Mouse (Mus musculus) heart, embryonic 10.5 days (tissue): ENCODE data around the gene Mdm4. TPM values are rescaled to one million over a fixed set of nuclear protein-coding genes. Genes with fewer than 3 reads are reported as not detected.
"Not testable (repeated sequence)": the region's sequence is repeated elsewhere in the genome, so short reads cannot be mapped to it uniquely, and the experiment has no call there.

Source experiments
- DNase-seq: peaks from one replicate; pipeline ENCODE4 v3.0.0-alpha.2; 2017; ENCODE audit warnings: low spot score
- H3K27ac ChIP-seq: fragments of 300-500 bp; sonication (generic); 2 replicates; pipeline ENCODE4 v1.5.1; 2016; ENCODE audit warnings: mild to moderate bottlenecking
- H3K27me3 ChIP-seq: fragments of 300-500 bp; sonication (generic); 2 replicates; pipeline ENCODE4 v1.6.1; 2016; ENCODE audit warnings: mild to moderate bottlenecking; ENCODE audit not compliant: poor library complexity, insufficient read depth, severe bottlenecking
- H3K36me3 ChIP-seq: fragments of 300-500 bp; sonication (generic); 2 replicates; pipeline ENCODE4 v1.6.1; 2016; ENCODE audit warnings: mild to moderate bottlenecking, moderate library complexity
- H3K4me1 ChIP-seq: fragments of 300-500 bp; sonication (generic); 2 replicates; pipeline ENCODE4 v1.6.1; 2016; ENCODE audit warnings: mild to moderate bottlenecking
- H3K4me3 ChIP-seq: fragments of 300-500 bp; sonication (generic); 2 replicates; pipeline ENCODE4 v1.5.1; 2016; ENCODE audit warnings: mild to moderate bottlenecking, moderate library complexity
- H3K9me3 ChIP-seq: fragments of 300-500 bp; sonication (generic); 2 replicates; pipeline ENCODE4 v1.6.1; 2016; ENCODE audit warnings: mild to moderate bottlenecking, moderate library complexity
- WGBS: fragments of 180-500 bp; shearing (Covaris S2); methylation state at CpG from one replicate; pipeline ENCODE4 v1.1.7; 2016; 5-methylcytosine and 5-hydroxymethylcytosine counted together
- polyA plus RNA-seq: library from polyadenylated mRNA; unstranded; fragments of >200 nt; fragmentation: Nextera tagmentation; extraction: Ambion mirVana; gene quantifications from 2 replicates; pipeline ENCODE4 v1.2.1, GENCODE M21; 2016

Mdm4 gene
- polyA plus RNA-seq, 1 experiment from 2014 or later: 32.8 TPM

DNA sequence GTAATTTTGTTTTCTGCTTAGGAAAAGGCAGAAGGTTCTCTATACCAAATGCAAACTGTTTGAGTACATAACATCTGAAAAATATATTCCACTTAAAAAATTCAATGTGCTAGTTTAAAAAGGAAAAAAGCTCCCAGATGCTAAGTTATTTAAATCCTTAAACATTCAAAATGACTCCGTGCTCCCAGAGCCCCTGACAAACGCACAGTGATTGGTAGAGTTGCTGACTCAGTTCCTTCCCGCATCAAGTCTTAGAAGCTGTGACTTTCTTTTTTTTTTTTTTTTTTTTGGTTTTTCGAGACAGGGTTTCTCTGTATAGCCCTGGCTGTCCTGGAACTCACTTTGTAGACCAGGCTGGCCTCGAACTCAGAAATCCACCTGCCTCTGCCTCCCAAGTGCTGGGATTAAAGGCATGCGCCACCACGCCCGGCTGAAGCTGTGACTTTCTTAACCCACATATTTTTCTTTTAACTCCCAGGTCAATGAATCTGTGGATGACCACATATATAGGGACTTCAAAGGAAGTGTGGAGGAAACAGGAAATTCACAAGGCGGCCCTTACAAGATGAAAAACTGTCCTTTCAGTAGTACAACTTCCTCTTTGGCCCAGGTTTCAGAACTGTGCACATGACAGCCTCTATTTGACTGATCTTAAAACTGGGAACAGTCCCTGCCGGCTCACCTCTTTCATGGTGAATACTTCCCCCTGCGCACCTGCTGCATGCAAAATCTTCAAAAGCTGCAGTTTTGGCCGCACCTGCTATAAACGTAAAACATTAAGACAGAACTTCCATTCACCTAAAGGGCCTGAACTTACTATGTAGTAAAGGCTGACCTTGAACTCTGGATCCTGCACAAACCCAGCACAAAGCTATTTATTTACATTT is 18.2 kb downstream of the Mdm4 start:
- DNase-seq: no peak
- no peaks in the 10 kb centered on the region for H3K27me3 ChIP-seq
- no peaks in the 10 kb centered on the region for H3K9me3 ChIP-seq
- WGBS: 89% methylated on average over 12 of the region's 13 CpGs
- no peak overlapping the region for H3K27ac ChIP-seq
- H3K4me3 ChIP-seq: no peak overlapping the region
- H3K4me1 ChIP-seq: no peaks in the 10 kb centered on the region
- H3K36me3 ChIP-seq: peaks cover 71% of the 10 kb centered on the region

DNA sequence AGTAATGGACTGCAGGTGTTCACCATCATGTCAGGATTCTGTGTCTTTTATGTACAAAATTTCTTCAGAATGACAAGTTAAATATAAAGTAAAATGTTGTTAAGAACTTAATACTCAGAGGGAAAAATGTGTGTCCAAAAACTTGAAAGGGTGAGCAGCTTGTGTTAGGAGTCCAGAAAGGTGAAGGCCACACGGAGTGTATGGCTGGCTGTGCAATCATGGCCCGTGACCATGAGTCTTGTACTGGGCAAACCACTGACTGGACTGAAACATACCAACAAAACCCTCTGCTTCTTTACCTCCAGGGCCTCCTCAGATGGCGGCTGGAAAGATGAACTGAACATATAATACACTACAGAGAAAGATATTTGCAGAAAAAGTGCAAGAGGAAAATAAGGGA is 23.8 kb downstream of the Mdm4 start:
- peaks cover 72% of the 10 kb centered on the region for H3K36me3 ChIP-seq

DNA sequence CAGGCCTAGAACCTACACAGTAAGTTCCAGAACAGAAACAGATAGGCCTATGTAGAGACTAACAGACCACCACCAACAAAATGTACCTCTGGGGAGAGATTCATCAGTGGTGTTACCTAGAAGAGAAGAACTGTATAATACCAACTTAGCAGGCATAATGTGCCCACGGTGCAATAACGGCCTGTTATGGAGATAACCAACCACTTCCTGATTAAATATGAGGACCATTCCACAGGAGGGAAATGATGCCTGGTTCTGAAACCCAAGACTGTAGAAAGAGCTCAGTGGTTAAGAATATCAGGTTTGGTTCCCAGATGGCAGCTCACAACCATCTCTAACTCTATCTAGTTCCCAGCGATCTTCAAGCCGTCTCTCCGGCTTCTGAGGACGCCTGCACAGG is 30.0 kb downstream of the Mdm4 start:
- WGBS: 91% methylated on average over 6 of the region's 6 CpGs
- no peaks in the 10 kb centered on the region for H3K9me3 ChIP-seq
- no peak for DNase-seq
- H3K36me3 ChIP-seq: peaks cover 94% of the 10 kb centered on the region
- H3K27me3 ChIP-seq: no peaks in the 10 kb centered on the region
- no peak overlapping the region for H3K4me3 ChIP-seq
- no peaks in the 10 kb centered on the region for H3K4me1 ChIP-seq
- no peak overlapping the region for H3K27ac ChIP-seq

More for the DNA sequence above, 23.8 kb downstream of the Mdm4 start:
- Histone ChIP-seq H3K4me1 (no peaks in the 10 kb centered on the region), H3K27ac (no peak overlapping the region), H3K27me3 (no peaks in the 10 kb centered on the region), H3K4me3 (no peak overlapping the region), H3K9me3 (no peaks in the 10 kb centered on the region)
- DNase-seq: no peak
- WGBS: 94% methylated on average over 3 of the region's 3 CpGs

DNA sequence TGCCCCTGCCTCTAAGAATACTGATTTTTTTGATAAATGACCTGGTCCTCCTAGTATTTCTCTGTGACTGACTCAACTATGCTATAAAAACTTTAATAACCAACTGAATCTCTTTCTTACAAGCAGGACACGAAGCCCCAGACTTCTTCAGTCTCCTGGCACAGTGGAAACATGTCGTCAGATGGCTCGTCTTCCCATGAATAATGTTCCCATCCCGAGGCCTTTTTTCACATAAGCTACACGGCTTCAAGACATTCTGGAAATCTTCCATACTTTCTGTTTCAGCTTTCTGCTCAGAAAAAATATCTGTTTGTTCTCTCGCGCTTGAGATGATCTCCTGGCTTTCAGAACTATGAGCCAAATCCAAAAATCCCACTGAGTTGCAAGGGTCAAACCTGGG is 38.8 kb downstream of the Mdm4 start:
- WGBS: 93% methylated on average over 7 of the region's 7 CpGs
- Histone ChIP-seq H3K36me3 (peaks cover 91% of the 10 kb centered on the region), H3K9me3 (no peaks in the 10 kb centered on the region)

DNA sequence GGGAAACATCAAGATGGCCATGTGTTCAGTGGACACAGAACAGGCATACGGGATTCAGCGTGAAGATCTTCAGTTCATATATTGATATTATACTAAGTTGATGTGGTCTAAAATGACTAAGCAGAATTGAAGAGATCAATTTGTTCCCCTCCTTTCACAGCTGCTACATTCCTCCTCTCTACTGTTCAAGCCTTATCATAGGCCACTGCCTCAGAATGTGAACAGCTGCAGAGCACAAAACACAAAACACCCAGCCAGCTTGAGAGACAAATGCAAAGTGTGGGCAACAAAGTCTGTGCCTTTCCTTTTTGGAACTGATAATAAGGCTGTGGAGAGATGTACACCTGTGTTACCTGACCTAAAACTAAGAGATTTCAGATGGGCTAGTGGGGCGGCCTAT is 39.6 kb downstream of the Mdm4 start:
- DNase-seq: no peak
- Histone ChIP-seq H3K27ac (no peak overlapping the region), H3K4me1 (0 out of 2 replicates have a peak, but pooled peaks cover 3% of the 10 kb centered on the region), H3K36me3 (peaks cover 91% of the 10 kb centered on the region), H3K4me3 (no peak overlapping the region), H3K9me3 (no peaks in the 10 kb centered on the region), H3K27me3 (no peaks in the 10 kb centered on the region)
- 98% methylated on average over 3 of the region's 3 CpGs for WGBS

More for the DNA sequence above, 38.8 kb downstream of the Mdm4 start:
- Histone ChIP-seq H3K4me1 (0 out of 2 replicates have a peak, but pooled peaks cover 3% of the 10 kb centered on the region), H3K4me3 (no peak overlapping the region), H3K27ac (no peak overlapping the region), H3K27me3 (no peaks in the 10 kb centered on the region)
- no peak for DNase-seq

DNA sequence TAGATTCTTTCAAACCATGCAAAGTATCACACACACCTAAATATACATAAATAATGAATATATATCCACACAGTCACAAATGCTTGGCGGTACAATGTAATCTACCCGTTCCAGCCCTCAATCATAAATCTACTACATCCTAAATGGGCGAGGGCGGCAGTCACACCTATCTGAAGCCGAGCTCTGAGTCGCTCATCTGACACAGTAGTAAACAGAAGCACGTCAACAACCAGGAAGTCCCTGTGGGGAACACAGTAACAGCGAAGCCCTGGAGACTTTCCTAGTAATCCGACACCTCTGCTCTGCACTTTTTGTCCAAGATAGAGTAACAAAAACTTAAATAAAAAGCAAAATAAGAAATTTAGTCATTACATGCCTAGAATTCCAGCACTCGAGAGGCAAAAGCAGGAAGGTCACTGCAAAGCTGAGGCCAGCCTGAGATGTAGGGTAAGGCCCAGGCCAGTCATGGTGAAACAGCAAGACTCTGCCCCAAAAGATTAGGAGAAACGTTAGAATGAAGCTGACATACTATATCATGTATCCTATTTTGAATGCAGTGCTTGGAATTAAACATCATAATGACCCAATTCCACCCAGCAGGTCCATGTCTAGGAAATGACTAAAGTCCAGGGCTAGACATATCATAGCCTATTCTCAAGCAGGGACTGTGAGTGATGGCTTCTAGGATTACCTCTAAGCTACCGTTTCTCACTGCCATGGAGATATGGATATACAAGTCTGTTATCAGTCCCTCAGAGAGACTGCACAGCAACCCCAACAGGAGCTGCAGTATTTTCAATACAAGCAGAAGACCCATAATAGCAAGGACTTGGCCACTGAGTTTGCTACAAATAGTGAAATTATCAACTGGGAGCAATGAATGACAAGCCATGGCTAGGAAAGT is 41.6 kb downstream of the Mdm4 start:
- H3K36me3 ChIP-seq: peaks cover 93% of the 10 kb centered on the region
- H3K4me1 ChIP-seq, H3K9me3 ChIP-seq, H3K4me3 ChIP-seq, H3K27ac ChIP-seq, DNase-seq, H3K27me3 ChIP-seq: not testable (repeated sequence)
- WGBS: 75% methylated on average over 12 of the region's 12 CpGs

DNA sequence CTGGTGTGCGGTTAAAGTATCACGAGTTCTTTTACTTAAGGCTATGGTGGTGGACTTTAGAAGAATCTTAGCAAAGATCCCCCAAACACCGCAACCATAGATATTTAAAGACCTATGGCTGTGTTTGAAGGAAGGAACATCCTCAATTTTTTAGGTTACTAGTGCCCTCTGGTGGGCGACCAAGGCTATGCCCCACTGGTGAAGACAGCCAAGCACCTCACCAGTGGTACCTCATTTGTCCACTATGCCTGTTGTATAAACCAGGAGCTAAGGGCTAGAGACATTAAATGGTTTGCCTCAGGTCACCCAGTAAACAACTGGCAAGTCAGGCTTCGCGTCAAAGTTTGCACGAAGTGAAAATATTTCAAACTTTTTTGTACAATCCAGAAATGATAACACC is 47.6 kb downstream of the Mdm4 start:
- Histone ChIP-seq H3K27me3 (no peaks in the 10 kb centered on the region), H3K9me3 (no peaks in the 10 kb centered on the region), H3K4me1 (0 out of 2 replicates have a peak, but pooled peaks cover 3% of the 10 kb centered on the region), H3K36me3 (peaks cover 65% of the 10 kb centered on the region), H3K27ac (no peak overlapping the region), H3K4me3 (no peak overlapping the region)
- DNase-seq: no peak
- 57% methylated on average over 7 of the region's 7 CpGs for WGBS

DNA sequence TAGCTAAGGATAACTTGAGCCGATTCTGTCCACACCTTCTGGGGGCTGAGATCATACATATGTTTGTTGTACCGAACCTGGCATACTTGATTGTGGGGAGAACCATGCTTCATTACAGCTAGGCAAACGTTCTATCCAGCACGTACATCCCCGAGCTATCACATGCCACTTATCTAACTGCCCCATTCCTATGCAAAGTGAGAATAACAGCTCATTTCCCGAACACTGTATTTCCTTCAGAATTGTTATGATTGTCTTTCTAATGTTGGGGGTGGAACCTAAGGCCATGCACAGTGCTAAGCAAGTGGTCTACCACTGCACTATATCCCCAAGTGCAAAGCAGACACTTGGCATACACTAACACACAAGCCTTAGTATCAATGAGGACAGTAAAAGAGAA is 49.1 kb downstream of the Mdm4 start:
- H3K4me3 ChIP-seq: no peak overlapping the region
- no peak for DNase-seq
- 83% methylated on average over 6 of the region's 6 CpGs for WGBS
- no peaks in the 10 kb centered on the region for H3K4me1 ChIP-seq
- peaks cover 54% of the 10 kb centered on the region for H3K36me3 ChIP-seq
- no peaks in the 10 kb centered on the region for H3K27me3 ChIP-seq
- no peaks in the 10 kb centered on the region for H3K9me3 ChIP-seq
- H3K27ac ChIP-seq: no peak overlapping the region

DNA sequence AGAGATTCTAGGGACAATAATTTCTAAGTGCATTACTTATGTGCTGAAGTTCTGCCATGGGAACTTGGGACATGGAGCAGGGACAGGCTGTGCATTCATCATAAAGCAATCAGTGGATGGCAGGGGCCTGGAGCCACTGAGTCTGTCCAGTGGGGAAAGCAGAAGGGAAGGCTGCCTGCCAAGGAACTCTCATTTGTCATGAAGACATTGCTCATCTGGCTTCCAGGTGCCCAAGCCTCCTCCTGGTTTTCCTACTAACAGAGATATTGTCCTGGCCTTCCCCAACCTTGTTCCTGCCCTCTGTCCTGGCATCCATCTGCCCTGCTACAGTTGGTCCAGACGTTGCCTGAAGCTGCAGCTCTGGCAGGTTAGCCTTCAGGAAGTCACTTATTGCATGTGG is 53.0 kb downstream of the Mdm4 start:
- no peak overlapping the region for H3K4me3 ChIP-seq

DNA sequence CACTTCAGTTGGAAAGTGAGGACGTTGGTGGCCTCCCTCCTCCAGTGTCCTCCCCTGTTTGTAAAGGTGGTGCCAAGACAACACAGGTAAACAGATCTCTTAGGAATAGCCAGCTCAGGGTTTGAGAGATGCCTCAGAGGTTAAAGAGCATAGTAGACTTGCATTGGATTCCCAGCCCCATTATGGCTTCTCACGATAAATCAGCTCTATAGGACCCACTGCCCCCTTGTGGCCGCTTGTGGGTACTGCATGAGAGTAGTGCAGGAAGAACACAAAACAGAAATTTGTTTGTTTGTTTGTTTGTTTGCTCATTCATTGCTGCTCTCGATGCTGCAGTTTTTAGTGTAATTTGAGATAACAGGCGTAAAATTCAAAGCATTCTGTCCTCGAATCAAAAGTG is 61.7 kb downstream of the Mdm4 start:
- H3K4me3 ChIP-seq: no peak overlapping the region
- peaks cover 7% of the 10 kb centered on the region; the same call in 1 of the 2 replicates for H3K4me1 ChIP-seq
- WGBS: 21% methylated on average over 6 of the region's 6 CpGs
- no peak for DNase-seq
- H3K27ac ChIP-seq: no peak overlapping the region
- H3K36me3 ChIP-seq: no peaks in the 10 kb centered on the region
- no peaks in the 10 kb centered on the region for H3K27me3 ChIP-seq
- H3K9me3 ChIP-seq: no peaks in the 10 kb centered on the region

More for the DNA sequence above, 53.0 kb downstream of the Mdm4 start:
- Histone ChIP-seq H3K27me3 (no peaks in the 10 kb centered on the region), H3K9me3 (no peaks in the 10 kb centered on the region), H3K27ac (no peak overlapping the region), H3K36me3 (peaks cover 20% of the 10 kb centered on the region), H3K4me1 (no peaks in the 10 kb centered on the region)
- DNase-seq: no peak
- 89% methylated on average over 1 of the region's 1 CpGs for WGBS

DNA sequence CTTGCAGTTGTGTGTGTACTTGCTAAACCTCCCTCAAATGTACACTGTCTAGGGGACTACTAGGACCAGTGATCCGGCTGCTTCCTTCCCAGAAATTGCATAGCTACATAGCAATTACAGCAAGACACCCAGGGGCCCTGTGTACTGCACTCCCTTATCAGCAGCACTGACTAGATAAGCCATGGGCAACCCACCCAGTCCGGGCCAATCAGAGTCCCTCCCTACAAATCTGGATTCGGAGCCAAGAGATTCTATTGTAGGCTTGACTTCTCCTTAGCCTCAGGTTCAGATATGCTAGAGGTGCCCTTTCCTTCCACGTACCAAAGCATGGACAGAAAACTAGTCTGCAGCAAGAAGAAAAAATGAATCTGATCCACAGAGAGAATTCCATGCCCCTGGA is 65.7 kb downstream of the Mdm4 start:
- Histone ChIP-seq H3K4me3 (no peak overlapping the region), H3K4me1 (peaks cover 7% of the 10 kb centered on the region; the same call in 1 of the 2 replicates), H3K27me3 (no peaks in the 10 kb centered on the region), H3K27ac (no peak overlapping the region), H3K9me3 (no peaks in the 10 kb centered on the region), H3K36me3 (no peaks in the 10 kb centered on the region)
- no peak for DNase-seq
- 50% methylated on average over 4 of the region's 4 CpGs for WGBS

DNA sequence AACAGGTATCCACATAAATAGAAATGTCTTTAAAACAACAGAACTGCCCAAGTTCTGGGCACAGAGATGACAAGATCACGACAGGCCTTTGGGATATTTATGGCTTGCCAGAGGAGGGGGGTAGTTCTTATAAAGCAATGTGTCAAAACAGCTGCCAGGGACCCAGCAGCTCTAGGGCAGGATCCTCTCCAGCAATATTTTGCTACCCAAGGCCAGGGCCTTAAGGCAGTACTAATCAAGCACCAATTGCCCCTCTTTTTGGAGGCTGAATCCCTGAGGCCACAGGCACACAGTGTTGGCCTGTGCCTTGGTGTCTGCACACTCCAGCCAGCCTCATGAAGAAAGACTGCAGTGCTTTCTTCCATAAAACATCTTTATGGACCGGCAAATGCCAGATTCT is 66.3 kb downstream of the Mdm4 start:
- 77% methylated on average over 2 of the region's 2 CpGs for WGBS
- DNase-seq: no peak
- H3K4me1 ChIP-seq: peaks cover 7% of the 10 kb centered on the region; the same call in 1 of the 2 replicates

DNA sequence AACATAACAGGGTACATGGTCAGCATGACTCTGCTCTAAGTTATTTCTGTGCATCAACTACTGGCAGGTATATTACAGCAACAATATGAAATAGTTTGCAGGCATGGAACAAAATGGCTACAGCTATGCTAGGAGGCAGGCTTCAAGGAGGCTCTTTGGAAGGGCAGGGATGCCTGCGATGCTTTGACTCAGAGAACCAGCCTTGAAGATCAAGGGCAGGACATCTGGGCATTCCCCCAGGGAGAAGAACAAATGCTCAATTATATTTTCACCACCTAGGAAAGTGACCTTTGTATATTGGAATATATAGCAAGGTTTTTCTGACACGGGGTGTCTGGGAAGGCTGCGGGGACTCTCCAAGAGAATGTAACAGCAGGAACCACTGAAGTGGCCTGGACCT is 68.6 kb downstream of the Mdm4 start:
- Histone ChIP-seq H3K4me1 (peaks cover 7% of the 10 kb centered on the region; the same call in 1 of the 2 replicates), H3K4me3 (no peak overlapping the region), H3K27me3 (no peaks in the 10 kb centered on the region), H3K27ac (no peak overlapping the region), H3K9me3 (no peaks in the 10 kb centered on the region), H3K36me3 (no peaks in the 10 kb centered on the region)
- 93% methylated on average over 3 of the region's 3 CpGs for WGBS
- no peak for DNase-seq

More for the DNA sequence above, 66.3 kb downstream of the Mdm4 start:
- no peak overlapping the region for H3K4me3 ChIP-seq
- no peaks in the 10 kb centered on the region for H3K9me3 ChIP-seq
- no peak overlapping the region for H3K27ac ChIP-seq
- H3K36me3 ChIP-seq: no peaks in the 10 kb centered on the region
- H3K27me3 ChIP-seq: no peaks in the 10 kb centered on the region
